Mouse (Mus musculus) heart, adult 2 months (tissue): Measurements from ENCODE around the gene Serpinc1.

Experiments
- CTCF ChIP-seq: fragments of 200-600 bp; IDR thresholded peaks from 2 replicates; pipeline ENCODE4 v1.8.1; 2022; ENCODE audit warnings: antibody characterized with exemption, mild to moderate bottlenecking, moderate library complexity
- EP300 ChIP-seq: fragments of 200-500 bp; IDR thresholded peaks from 2 replicates; pipeline ENCODE4 v1.6.1; 2011; ENCODE audit warnings: low read depth, low read length, control low read depth; ENCODE audit not compliant: insufficient read depth
- POLR2A ChIP-seq: fragments of 200-500 bp; IDR thresholded peaks from 2 replicates; pipeline ENCODE4 v1.6.1; 2011; ENCODE audit warnings: mild to moderate bottlenecking, low read depth, low read length, control low read depth; ENCODE audit not compliant: insufficient read depth

- TF ChIP-seq POLR2A = no peak
- TF ChIP-seq EP300 = no peak
- TF ChIP-seq CTCF = no peak
Measured at GRCm38 (mm10) chr1:161030058-161030457, 51.7 kb downstream of the Serpinc1 start.
